Mouse (Mus musculus): ENCODE measurements around the gene Olfr1350.
"Not testable (repeated sequence)": the region's sequence is repeated elsewhere in the genome, so short reads cannot be mapped to it uniquely, and the experiment has no call there.

The Olfr1350 gene

GRCm38 (mm10) chr7:6564541-6564940 is at the start of gene Olfr1350:
Olfr1350 (plus strand) TSS chr7:6564841.
- DNase-seq (ENCODE audit: low read depth), result no peak

- no peak for DNase-seq (ENCODE audit: low read depth)
Observed at GRCm38 (mm10) chr7:6521666-6522065, 43.0 kb upstream of the Olfr1350 start.

GRCm38 (mm10) chr7:6522850-6523249 is 41.8 kb upstream of the Olfr1350 start, which contains the start of gene Olfr1349:
Olfr1349 (minus strand) TSS chr7:6522950.
- DNase-seq (ENCODE audit: low read depth), result no peak

GRCm38 (mm10) chr7:6525001-6525400 is 39.6 kb upstream of the Olfr1350 start:
- DNase-seq (ENCODE audit: low read depth), result no peak

GRCm38 (mm10) chr7:6526141-6526540 is 38.5 kb upstream of the Olfr1350 start:
- no peak for DNase-seq (ENCODE audit: low read depth)

GRCm38 (mm10) chr7:6586096-6586759 is 21.6 kb downstream of the Olfr1350 start:
- no peak for DNase-seq (ENCODE audit: low read depth)

- DNase-seq (ENCODE audit: low read depth), result not testable (repeated sequence)
Observed at GRCm38 (mm10) chr7:6588766-6589165, 24.1 kb downstream of the Olfr1350 start.

GRCm38 (mm10) chr7:6603331-6603730 is 38.7 kb downstream of the Olfr1350 start:
- no peak for DNase-seq (ENCODE audit: low read depth)
